Mouse (Mus musculus) left cerebral cortex, postnatal 10 days (tissue): ENCODE data around the gene Usp34. TPM values are rescaled to one million over a fixed set of nuclear protein-coding genes. Genes with fewer than 3 reads are reported as not detected.
A peak's percentile ranks its signal among the peaks of the same experiment; 100 is the strongest.
"Not testable (repeated sequence)": the region's sequence is repeated elsewhere in the genome, so short reads cannot be mapped to it uniquely, and the experiment has no call there.

Experiments used
- DNase-seq, 2 experiments: peaks; one replicate each; pipeline ENCODE4 v3.0.0; 2021 to 2022; ENCODE audit warnings: low spot score in 2 of 2, mixed read lengths in 1 of 2; ENCODE audit errors: extremely low spot score in 1 of 2
- intact Hi-C: fragments of 180-260 bp; cut with DNase I; formaldehyde crosslinking; loops from one replicate; pipeline ENCODE4 v1.15.1; 2025
- microRNA-seq: library from miRNA; unstranded; fragments of <30 nt; microRNA quantifications from one replicate; pipeline ENCODE4 v1.2.0, GENCODE M21; 2022
- total RNA-seq, 2 experiments: library from RNA; stranded (reverse); gene quantifications; 2 replicates each; pipeline ENCODE4 v1.2.3; 2021

The Usp34 gene
- total RNA-seq, 2 experiments from 2014 or later = 125 to 127 TPM

- no peak for DNase-seq
- intact Hi-C loops = no loop called here
Measured at GRCm38 (mm10) chr11:23492048-23492790, 185.5 kb downstream of the Usp34 start.

DNA sequence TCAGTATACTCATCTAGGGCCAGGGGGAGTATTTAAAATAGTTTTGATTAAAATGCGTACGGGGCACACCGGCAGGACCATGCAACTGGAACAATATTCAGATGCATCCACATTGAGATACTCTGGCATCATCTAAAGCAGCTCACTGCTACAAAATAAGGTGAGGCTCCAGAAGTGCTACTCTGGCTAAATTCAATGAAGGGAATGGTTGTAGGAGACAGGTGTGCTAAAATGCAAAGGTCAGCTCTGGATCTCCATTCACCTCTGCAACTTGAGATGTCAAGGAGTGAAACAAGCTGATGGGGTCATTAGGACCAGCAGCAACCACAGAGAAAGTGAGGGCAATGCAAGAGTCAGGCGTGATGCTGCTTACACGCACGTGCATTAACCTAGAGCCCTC is 188.5 kb downstream of the Usp34 start:
- intact Hi-C loops = loop anchor here (5.0 kb wide), 1 partner anchor 72 kb away; no protein-coding TSS in a partner anchor
- no peak for DNase-seq

DNA sequence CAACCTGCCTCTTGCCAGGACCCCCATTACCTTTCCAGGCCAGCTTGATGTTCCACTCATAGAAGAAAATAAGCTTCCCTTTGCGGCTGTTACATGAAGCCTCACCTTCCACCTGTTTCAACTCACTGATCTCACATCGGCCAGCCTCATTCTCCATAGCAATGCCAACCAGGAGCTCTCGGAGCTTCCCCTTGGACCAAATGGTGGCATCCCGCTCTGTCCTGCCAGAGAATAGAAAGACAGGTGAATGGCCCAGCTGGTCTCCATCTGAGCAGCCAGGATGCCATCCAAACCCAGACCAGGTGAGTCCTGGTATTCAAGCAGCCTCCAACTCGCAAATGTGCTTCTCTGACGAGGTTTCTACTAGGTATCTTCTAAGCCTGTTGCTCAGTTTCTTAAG is 190.0 kb downstream of the Usp34 start:
- intact Hi-C loops = loop anchor here (5.0 kb wide), 1 partner anchor 71 kb away; no protein-coding TSS in a partner anchor
- DNase-seq = no peak

DNA sequence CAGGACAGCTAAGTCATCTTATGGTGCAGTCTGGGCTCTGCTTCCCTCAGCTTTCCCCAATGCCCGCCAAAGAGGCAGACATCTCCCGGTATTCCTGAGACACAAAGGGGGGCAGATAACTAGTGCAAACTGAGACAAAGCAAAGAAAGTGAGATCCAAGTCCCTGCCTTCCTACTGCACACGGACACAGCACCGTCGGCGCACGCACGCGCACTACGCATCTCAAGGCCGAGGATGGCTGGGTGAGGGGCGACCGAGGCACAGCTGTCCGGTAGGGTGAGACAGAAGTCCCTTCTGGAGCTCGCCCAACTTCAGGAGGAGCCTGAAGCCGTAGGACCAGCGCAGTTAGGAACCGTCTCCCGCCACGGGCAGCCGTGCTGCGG is 190.6 kb downstream of the Usp34 start:
- intact Hi-C loops = loop anchor here (5.0 kb wide), 1 partner anchor 70 kb away; no protein-coding TSS in a partner anchor
- peak; percentile 64 to 85 for DNase-seq

DNA sequence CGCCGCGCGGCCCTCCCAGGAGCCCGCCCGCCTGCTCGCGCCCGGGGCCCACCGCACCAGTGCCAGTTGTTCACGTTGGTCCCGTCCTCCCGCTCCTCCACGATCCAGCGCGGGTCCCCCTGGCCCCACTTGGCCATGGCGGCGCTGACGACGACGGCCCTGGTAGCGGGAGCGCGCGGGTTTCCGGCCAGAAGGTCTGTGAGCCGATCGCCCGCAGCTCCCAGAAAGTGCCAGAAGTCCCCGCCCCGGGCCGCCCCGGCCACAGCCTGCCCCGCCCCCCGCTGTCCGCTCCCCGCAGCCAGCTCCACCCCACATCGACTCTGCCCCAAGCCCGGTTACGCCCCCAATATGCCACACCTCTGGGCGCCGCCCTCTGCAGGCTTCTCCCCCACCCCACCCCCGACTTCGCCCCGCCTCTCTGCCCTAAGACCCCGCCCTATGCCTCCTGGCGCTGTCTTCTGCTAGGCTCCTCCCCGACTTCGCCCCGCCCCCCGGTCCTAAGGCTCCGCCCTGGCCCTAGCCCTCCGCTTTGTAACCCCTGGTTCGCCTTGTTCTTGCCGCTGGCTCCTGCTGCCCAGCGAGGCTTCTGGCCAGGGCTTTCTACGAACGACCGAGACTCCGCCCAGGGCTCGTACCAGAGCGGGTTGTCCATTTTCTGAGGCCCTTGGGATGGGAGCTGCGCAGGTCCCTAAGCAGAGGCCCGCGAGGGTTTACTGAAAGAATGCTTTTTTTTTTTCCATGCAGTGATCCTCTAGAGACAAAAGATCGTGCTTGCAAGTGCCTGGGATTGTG is 191.2 kb downstream of the Usp34 start, which contains the start of gene Ahsa2:
TSS of gene Ahsa2 (minus strand) at position 313 of the 792 bp plus-strand sequence.
- intact Hi-C loops = loop anchor here (5.0 kb wide), 1 partner anchor 69 kb away; no protein-coding TSS in a partner anchor
- peak; percentile 91 to 98 for DNase-seq

DNA sequence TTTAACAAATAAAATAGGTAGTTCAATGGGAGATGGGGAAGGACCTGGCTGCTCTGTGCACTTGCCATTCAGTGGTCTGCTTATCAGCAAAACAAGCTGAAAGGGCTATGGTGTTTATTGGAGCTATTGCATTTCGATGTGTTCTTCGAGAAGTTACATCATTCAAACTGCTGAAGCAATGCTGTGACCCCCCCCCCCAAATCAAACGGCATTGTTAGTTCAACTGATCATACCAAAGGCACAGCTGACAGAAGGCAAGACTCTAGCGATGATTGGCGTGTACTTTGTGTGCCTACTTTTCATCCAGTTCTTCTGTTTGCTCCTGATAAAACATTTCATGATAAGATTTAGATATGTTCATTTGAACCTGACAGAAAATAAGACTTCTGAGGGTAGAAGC is 191.9 kb downstream of the Usp34 start:
- intact Hi-C loops = loop anchor here (5.0 kb wide), 1 partner anchor 69 kb away; no protein-coding TSS in a partner anchor
- no peak for DNase-seq

- DNase-seq, intact Hi-C loops: not testable (repeated sequence)
Measured at GRCm38 (mm10) chr11:23504801-23505200, 198.1 kb downstream of the Usp34 start.

GRCm38 (mm10) chr11:23514785-23515184 is 208.1 kb downstream of the Usp34 start:
- intact Hi-C loops, DNase-seq: not testable (repeated sequence)

GRCm38 (mm10) chr11:23515315-23515714 is 208.6 kb downstream of the Usp34 start:
- no peak for DNase-seq
- intact Hi-C loops = no loop called here

- intact Hi-C loops = no loop called here
- DNase-seq = no peak
Measured at GRCm38 (mm10) chr11:23518981-23519380, 212.3 kb downstream of the Usp34 start.

DNA sequence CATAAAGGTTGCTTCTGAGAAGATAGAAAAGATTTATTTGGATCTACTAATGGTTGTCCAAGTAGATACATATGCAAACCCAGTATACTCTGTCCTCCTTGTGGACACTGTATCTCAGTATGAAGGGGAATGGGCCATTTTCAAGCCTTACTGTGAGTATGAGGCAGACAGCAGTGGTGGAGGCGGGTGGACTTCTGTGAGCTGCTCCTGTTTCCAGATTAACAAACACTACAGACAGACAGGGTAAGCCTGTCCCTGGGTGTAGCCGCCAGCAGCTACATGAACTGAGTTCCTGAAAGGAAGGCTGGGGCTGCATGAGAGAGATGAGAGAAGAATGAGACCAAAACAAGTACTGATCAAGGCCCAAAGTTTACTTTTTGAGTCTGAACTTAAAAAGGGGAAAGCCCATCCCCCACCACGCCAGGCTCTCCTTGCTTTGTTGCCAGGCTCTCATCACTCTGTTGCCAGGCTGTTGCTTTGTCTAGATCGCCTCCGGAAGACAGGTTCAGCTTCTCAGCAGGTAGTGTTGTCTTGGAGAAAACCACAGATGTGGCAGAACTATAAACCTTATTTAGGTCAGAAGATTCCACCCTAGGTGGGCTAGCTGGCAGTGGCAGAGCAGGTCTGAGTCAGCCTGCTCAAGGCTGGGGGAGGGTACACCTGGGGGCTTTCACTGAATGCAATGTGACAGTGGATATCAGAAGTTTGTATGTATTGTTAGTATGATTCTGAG is 213.9 kb downstream of the Usp34 start, which contains the start of gene 1700093K21Rik:
TSS of gene 1700093K21Rik (minus strand) at position 683 of the 733 bp plus-strand sequence.
- DNase-seq = no peak
- intact Hi-C loops = no loop called here

- no peak for DNase-seq
- intact Hi-C loops = no loop called here
Measured at GRCm38 (mm10) chr11:23537446-23537845, 230.8 kb downstream of the Usp34 start.

Small RNA genes within 50 kb of the gene (microRNA-seq; reads per million reads assigned to microRNA genes)
- gene Gm47279 = not detected

Other genes starting within 250 kb of the Usp34 start
- gene Xpo1, start 50.9 kb upstream of the Usp34 start, total RNA-seq = 10 to 100 TPM; 79.3 to 82.3 TPM
- 10 to 100 TPM; 48.2 to 55.1 TPM for gene Ahsa2, start 191.1 kb downstream of the Usp34 start, total RNA-seq
- under 1 TPM in 1 of 2 experiments, not detected in 1; 0.49 TPM for gene 1700093K21Rik, start 214.3 kb downstream of the Usp34 start, total RNA-seq